Comparison of ENCODE assay signal across 8 mouse cellular contexts in genomic region chr4:116555413-116556300, GRCm38 (mm10). TPM values are rescaled to one million over a fixed set of nuclear protein-coding genes. Genes with fewer than 3 reads are reported as not detected.
DNase-seq lines count a peak whose midpoint lies in the region; ATAC-seq and TF ChIP-seq lines count a peak whose summit lies in the region.

Gene Tmem69, minus strand, starts transcription at chr4:116555936.

- TF ChIP-seq EP300 in liver, postnatal 0 days (IDR thresholded peaks at IDR 0.05; ENCODE audit: low read depth), result no peak

- ATAC-seq in forebrain, embryonic 12.5 days (ENCODE audit: low FRiP score), result no peak
- ATAC-seq in liver, postnatal 0 days, result no peak
- no peak for ATAC-seq in neural tube, embryonic 14.5 days (ENCODE audit: low read depth)

- H3K9ac ChIP-seq in forebrain, embryonic 12.5 days, result peak within 1 kb of the TSS; percentile 76
- H3K9ac ChIP-seq in liver, postnatal 0 days (replicated peaks), result peak within 1 kb of the TSS; percentile 90
- H3K9ac ChIP-seq in neural tube, embryonic 14.5 days (replicated peaks; ENCODE audit: low read depth, low read length), result peak within 1 kb of the TSS; percentile 56

- intact Hi-C loops in heart, postnatal 10 days (cut with DNase I), result loop anchor here (5.0 kb wide), 2 partner anchors 48 to 93 kb away; partner anchors contain the start of genes Ipp and Mast2

- 4% methylated on average over 23 of the region's 23 CpGs for WGBS in forebrain, embryonic 12.5 days
- 4% methylated on average over 23 of the region's 23 CpGs for WGBS in large intestine, adult 2 months
- 3% methylated on average over 23 of the region's 23 CpGs for WGBS in liver, postnatal 0 days (ENCODE audit: insufficient replicate concordance)
- 4% methylated on average over 23 of the region's 23 CpGs for WGBS in neural tube, embryonic 14.5 days

- H3K9me3 ChIP-seq in E14TG2a.4 (ENCODE audit: low read length), result no peaks in the 10 kb centered on the region
- no peaks in the 10 kb centered on the region for H3K9me3 ChIP-seq in forebrain, embryonic 12.5 days
- H3K9me3 ChIP-seq in liver, postnatal 0 days (ENCODE audit: low read length), result no peaks in the 10 kb centered on the region
- H3K9me3 ChIP-seq in neural tube, embryonic 14.5 days (ENCODE audit: control insufficient read depth, low read length), result no peaks in the 10 kb centered on the region

- peaks cover 42% of the 10 kb centered on the region for H3K36me3 ChIP-seq in E14TG2a.4 (ENCODE audit: insufficient read depth, low read length)
- H3K36me3 ChIP-seq in forebrain, embryonic 12.5 days (replicated peaks), result peaks cover 17% of the 10 kb centered on the region
- peaks cover 7% of the 10 kb centered on the region; the same call in 1 of the 2 replicates for H3K36me3 ChIP-seq in liver, postnatal 0 days (replicated peaks; ENCODE audit: insufficient read depth, low read length)
- no peaks in the 10 kb centered on the region for H3K36me3 ChIP-seq in neural tube, embryonic 14.5 days (ENCODE audit: control insufficient read depth, insufficient read depth, low read length)

- H3K27ac ChIP-seq in forebrain, embryonic 12.5 days, result peak within 1 kb of the TSS; percentile 95
- peak within 1 kb of the TSS; percentile 91 for H3K27ac ChIP-seq in liver, postnatal 0 days (ENCODE audit: low read depth)
- H3K27ac ChIP-seq in neural tube, embryonic 14.5 days (ENCODE audit: low read depth, low read length), result peak within 1 kb of the TSS; percentile 75

- peak; percentile 83 for DNase-seq in c-Kit-positive CD71-positive TER-119-negative erythroid progenitor cells, embryonic 14.5 days (ENCODE audit: low read depth)
- peak; percentile 87 to 91 for DNase-seq in heart, postnatal 10 days
- DNase-seq in large intestine, adult 2 months (ENCODE audit: low read depth, low spot score), result peak; percentile 60
- DNase-seq in liver, postnatal 0 days, result peak; percentile 84
- peak; percentile 76 for DNase-seq in testis, postnatal 10 days (ENCODE audit: low spot score)

- peak within 1 kb of the TSS; percentile 96 for H3K4me3 ChIP-seq in E14TG2a.4 (replicated peaks; ENCODE audit: low read length)
- peak within 1 kb of the TSS; percentile 77 for H3K4me3 ChIP-seq in forebrain, embryonic 12.5 days (replicated peaks)
- H3K4me3 ChIP-seq in liver, postnatal 0 days (ENCODE audit: low read depth, low read length), result peak within 1 kb of the TSS; percentile 87
- H3K4me3 ChIP-seq in neural tube, embryonic 14.5 days (ENCODE audit: low read depth, low read length), result peak within 1 kb of the TSS; percentile 92

- peak within 1 kb of the TSS; percentile 81 for H3K4me2 ChIP-seq in forebrain, embryonic 12.5 days
- peak within 1 kb of the TSS; percentile 88 for H3K4me2 ChIP-seq in liver, postnatal 0 days (ENCODE audit: low read depth, low read length)
- H3K4me2 ChIP-seq in neural tube, embryonic 14.5 days (ENCODE audit: low read depth, low read length), result peak within 1 kb of the TSS; percentile 92

- peaks cover 48% of the 10 kb centered on the region for H3K4me1 ChIP-seq in E14TG2a.4 (replicated peaks; ENCODE audit: low read depth, low read length)
- peaks cover 20% of the 10 kb centered on the region for H3K4me1 ChIP-seq in forebrain, embryonic 12.5 days
- H3K4me1 ChIP-seq in liver, postnatal 0 days (ENCODE audit: insufficient read depth), result peaks cover 5% of the 10 kb centered on the region; the same call in 1 of the 2 replicates
- H3K4me1 ChIP-seq in neural tube, embryonic 14.5 days (ENCODE audit: control insufficient read depth, insufficient read depth, low read length), result peaks cover 13% of the 10 kb centered on the region; the same call in 1 of the 2 replicates

- H3K27me3 ChIP-seq in E14TG2a.4 (ENCODE audit: insufficient read depth, low read length), result no peaks in the 10 kb centered on the region
- H3K27me3 ChIP-seq in forebrain, embryonic 12.5 days, result no peaks in the 10 kb centered on the region
- H3K27me3 ChIP-seq in liver, postnatal 0 days (ENCODE audit: insufficient read depth, low read length), result no peaks in the 10 kb centered on the region
- no peaks in the 10 kb centered on the region for H3K27me3 ChIP-seq in neural tube, embryonic 14.5 days (ENCODE audit: control insufficient read depth, insufficient read depth, low read length)

- TF ChIP-seq CTCF in E14TG2a.4 (conservative IDR thresholded peaks at IDR 0.05; ENCODE audit: low read length), result no peak
- TF ChIP-seq CTCF in liver, postnatal 0 days (IDR thresholded peaks at IDR 0.05; ENCODE audit: low read depth), result no peak

RNA-seq across cellular contexts. Expression of gene Tmem69, which starts in this region (rescaled TPM):
- 26.9 and 29.9 TPM in 2 replicates for polyA plus RNA-seq in forebrain, embryonic 12.5 days (2016; fragmentation: Nextera tagmentation; extraction: Ambion mirVana)
- 10 to 100 TPM; 19.4 to 19.8 TPM for total RNA-seq in heart, postnatal 10 days (2021)
- 5.4 and 5.6 TPM in 2 replicates for polyA plus RNA-seq in large intestine, adult 2 months (2012; rRNA removed)
- 16.5 and 17.2 TPM in 2 replicates for polyA plus RNA-seq in liver, postnatal 0 days (2015; fragmentation: Nextera tagmentation; extraction: Ambion mirVana)
- 28.1 and 29.5 TPM in 2 replicates for polyA plus RNA-seq in neural tube, embryonic 14.5 days (2014; fragmentation: Nextera tagmentation; extraction: Ambion mirVana)
